Mouse (Mus musculus): ENCODE data around the gene Timm10b. TPM values are rescaled to one million over a fixed set of nuclear protein-coding genes. Genes with fewer than 3 reads are reported as not detected.

Gene Timm10b
- polyA plus RNA-seq (2014; fragmentation: Illumina TruSeq; extraction: RNeasy Lipid Tissue Mini Kit (QIAGEN cat#74804); ENCODE audit: low read depth, low replicate concordance), result 47.9 TPM

DNA sequence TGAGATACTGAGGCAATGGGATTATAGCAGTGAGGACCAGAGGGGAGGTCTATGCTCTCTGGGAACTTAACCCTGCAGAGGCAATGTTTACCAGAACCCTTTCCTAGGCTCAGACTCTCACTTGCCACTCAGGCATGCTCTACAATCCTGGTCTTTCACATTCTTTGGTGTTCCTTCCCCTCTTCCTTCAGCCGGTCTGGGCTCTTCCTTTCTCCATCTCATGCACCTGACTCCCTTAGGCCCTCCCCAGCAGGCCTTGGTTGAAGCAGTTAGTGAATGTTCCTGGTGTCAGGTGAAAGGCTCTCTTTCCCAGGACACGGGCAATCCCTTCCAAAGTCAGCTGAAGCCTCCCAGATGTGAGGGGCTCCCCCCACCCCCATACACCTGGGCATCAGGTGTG, at the start of gene Timm10b:
Gene Timm10b (plus strand): TSS at position 301 of the 400 bp plus-strand sequence.

DNA sequence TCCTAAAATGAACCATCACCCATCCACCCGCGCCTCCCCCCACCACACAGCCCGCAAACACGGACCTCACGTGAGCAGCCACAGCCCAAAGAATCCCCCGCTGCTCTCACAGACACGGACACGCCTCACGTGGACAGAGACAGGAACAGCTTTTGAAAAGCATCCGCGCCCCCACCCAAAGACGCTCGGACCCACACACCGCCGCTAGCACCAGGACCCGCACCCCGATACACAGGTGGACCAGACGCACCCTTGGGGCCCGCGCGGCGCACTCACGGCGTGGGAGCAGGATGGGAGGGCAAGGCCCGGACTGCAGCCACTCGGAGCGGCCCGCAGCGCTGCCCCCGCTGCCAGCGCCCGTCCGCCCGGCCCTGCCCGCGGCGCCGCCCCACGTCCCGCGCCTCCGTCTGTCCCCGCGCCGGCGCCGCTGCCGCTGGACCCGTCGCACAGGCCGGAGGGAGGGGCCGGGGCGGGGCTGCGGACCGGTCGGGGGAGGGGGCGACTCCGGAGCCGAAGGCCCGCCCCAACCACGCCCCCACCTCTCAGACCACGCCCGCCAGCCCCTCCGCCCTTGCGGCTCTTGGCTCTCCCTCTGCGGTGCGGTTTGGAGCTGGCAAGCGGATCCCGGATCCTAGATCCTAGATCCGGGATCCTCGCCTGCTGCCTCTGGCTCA, 6.6 kb upstream of the Timm10b start, which contains the start of gene Trim3:
Gene Trim3 (minus strand): TSS at position 445 of the 674 bp plus-strand sequence.

DNA sequence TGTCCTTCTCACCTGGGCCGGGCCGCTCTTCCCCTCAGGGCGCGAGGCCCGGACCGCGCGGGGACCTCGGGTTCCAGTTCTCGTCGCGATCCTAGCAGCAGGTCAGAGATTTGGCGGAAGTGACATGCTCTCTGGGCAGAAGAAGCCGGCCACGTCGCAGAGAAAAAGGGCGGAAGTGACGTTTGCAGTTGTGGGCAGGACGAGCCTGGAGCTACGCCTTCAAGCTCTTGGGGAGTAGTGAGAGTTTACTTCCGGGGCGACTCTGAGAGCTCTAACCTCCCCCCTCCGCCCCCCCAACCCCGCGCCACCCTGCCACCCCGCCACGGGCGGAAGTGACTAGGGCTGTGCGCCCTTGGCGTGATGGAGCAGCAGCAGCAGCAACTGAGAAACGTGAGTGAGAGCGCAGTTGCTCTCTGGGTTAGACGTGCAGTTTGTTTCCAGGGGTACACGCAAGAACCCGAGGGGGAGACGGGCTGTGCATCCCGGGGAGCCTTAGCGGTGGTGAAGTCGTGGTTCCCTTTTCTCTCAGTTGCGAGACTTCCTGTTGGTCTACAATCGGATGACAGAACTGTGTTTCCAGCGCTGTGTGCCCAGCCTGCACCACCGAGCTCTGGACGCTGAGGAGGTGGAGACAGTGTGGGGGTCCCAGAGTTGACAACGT, 507 bp downstream of the Timm10b start, which contains the start of the genes Arfip2 and Gm45799:
Gene Arfip2 (minus strand): TSS at position 184 of the 661 bp plus-strand sequence.
Gene Gm45799 (plus strand): TSS at position 320 of the 661 bp plus-strand sequence.

GRCm38 (mm10) chr7:105650639-105651435, 11.0 kb downstream of the Timm10b start, which contains the start of gene Dnhd1:
TSS of gene Dnhd1 (plus strand) at chr7:105650827.

Other genes with a start within 250 kb of the Timm10b start
- 10.6 TPM for gene Fam160a2, start 240.0 kb upstream of the Timm10b start, polyA plus RNA-seq (2014; fragmentation: Illumina TruSeq; extraction: RNeasy Lipid Tissue Mini Kit (QIAGEN cat#74804); ENCODE audit: low read depth, low replicate concordance)
- not detected for gene Cnga4, start 235.5 kb upstream of the Timm10b start, polyA plus RNA-seq (2014; fragmentation: Illumina TruSeq; extraction: RNeasy Lipid Tissue Mini Kit (QIAGEN cat#74804); ENCODE audit: low read depth, low replicate concordance)
- gene Cckbr, start 214.3 kb upstream of the Timm10b start, polyA plus RNA-seq (2014; fragmentation: Illumina TruSeq; extraction: RNeasy Lipid Tissue Mini Kit (QIAGEN cat#74804); ENCODE audit: low read depth, low replicate concordance), result not detected
- gene Cavin3, start 157.8 kb upstream of the Timm10b start, polyA plus RNA-seq (2014; fragmentation: Illumina TruSeq; extraction: RNeasy Lipid Tissue Mini Kit (QIAGEN cat#74804); ENCODE audit: low read depth, low replicate concordance), result 16.9 TPM
- gene Smpd1, start 85.7 kb upstream of the Timm10b start, polyA plus RNA-seq (2014; fragmentation: Illumina TruSeq; extraction: RNeasy Lipid Tissue Mini Kit (QIAGEN cat#74804); ENCODE audit: low read depth, low replicate concordance), result 5.8 TPM
- gene Apbb1, start 58.4 kb upstream of the Timm10b start, polyA plus RNA-seq (2014; fragmentation: Illumina TruSeq; extraction: RNeasy Lipid Tissue Mini Kit (QIAGEN cat#74804); ENCODE audit: low read depth, low replicate concordance), result 1.4 TPM
- gene Hpx, start 39.9 kb upstream of the Timm10b start, polyA plus RNA-seq (2014; fragmentation: Illumina TruSeq; extraction: RNeasy Lipid Tissue Mini Kit (QIAGEN cat#74804); ENCODE audit: low read depth, low replicate concordance), result not detected
- gene Trim3, start 6.5 kb upstream of the Timm10b start, polyA plus RNA-seq (2014; fragmentation: Illumina TruSeq; extraction: RNeasy Lipid Tissue Mini Kit (QIAGEN cat#74804); ENCODE audit: low read depth, low replicate concordance), result 5.9 TPM
- gene Arfip2, start 360 bp downstream of the Timm10b start, polyA plus RNA-seq (2014; fragmentation: Illumina TruSeq; extraction: RNeasy Lipid Tissue Mini Kit (QIAGEN cat#74804); ENCODE audit: low read depth, low replicate concordance), result 12.3 TPM
- 1.3 TPM for gene Gm45799, start 496 bp downstream of the Timm10b start, polyA plus RNA-seq (2014; fragmentation: Illumina TruSeq; extraction: RNeasy Lipid Tissue Mini Kit (QIAGEN cat#74804); ENCODE audit: low read depth, low replicate concordance)
- 1.7 TPM for gene Dnhd1, start 10.8 kb downstream of the Timm10b start, polyA plus RNA-seq (2014; fragmentation: Illumina TruSeq; extraction: RNeasy Lipid Tissue Mini Kit (QIAGEN cat#74804); ENCODE audit: low read depth, low replicate concordance)
- gene Ilk, start 96.5 kb downstream of the Timm10b start, polyA plus RNA-seq (2014; fragmentation: Illumina TruSeq; extraction: RNeasy Lipid Tissue Mini Kit (QIAGEN cat#74804); ENCODE audit: low read depth, low replicate concordance), result 41.2 TPM
- 24.5 TPM for gene Rrp8, start 97.3 kb downstream of the Timm10b start, polyA plus RNA-seq (2014; fragmentation: Illumina TruSeq; extraction: RNeasy Lipid Tissue Mini Kit (QIAGEN cat#74804); ENCODE audit: low read depth, low replicate concordance)
- gene Taf10, start 104.3 kb downstream of the Timm10b start, polyA plus RNA-seq (2014; fragmentation: Illumina TruSeq; extraction: RNeasy Lipid Tissue Mini Kit (QIAGEN cat#74804); ENCODE audit: low read depth, low replicate concordance), result 11.1 TPM
- 145 TPM for gene Tpp1, start 112.2 kb downstream of the Timm10b start, polyA plus RNA-seq (2014; fragmentation: Illumina TruSeq; extraction: RNeasy Lipid Tissue Mini Kit (QIAGEN cat#74804); ENCODE audit: low read depth, low replicate concordance)
- gene Dchs1, start 147.6 kb downstream of the Timm10b start, polyA plus RNA-seq (2014; fragmentation: Illumina TruSeq; extraction: RNeasy Lipid Tissue Mini Kit (QIAGEN cat#74804); ENCODE audit: low read depth, low replicate concordance), result 0.17 TPM
- 15.7 TPM for gene Mrpl17, start 171.0 kb downstream of the Timm10b start, polyA plus RNA-seq (2014; fragmentation: Illumina TruSeq; extraction: RNeasy Lipid Tissue Mini Kit (QIAGEN cat#74804); ENCODE audit: low read depth, low replicate concordance)

Measured in adrenal gland, adult 10 weeks (tissue).